Mouse (Mus musculus): ENCODE results near the gene Ralb.

DNA sequence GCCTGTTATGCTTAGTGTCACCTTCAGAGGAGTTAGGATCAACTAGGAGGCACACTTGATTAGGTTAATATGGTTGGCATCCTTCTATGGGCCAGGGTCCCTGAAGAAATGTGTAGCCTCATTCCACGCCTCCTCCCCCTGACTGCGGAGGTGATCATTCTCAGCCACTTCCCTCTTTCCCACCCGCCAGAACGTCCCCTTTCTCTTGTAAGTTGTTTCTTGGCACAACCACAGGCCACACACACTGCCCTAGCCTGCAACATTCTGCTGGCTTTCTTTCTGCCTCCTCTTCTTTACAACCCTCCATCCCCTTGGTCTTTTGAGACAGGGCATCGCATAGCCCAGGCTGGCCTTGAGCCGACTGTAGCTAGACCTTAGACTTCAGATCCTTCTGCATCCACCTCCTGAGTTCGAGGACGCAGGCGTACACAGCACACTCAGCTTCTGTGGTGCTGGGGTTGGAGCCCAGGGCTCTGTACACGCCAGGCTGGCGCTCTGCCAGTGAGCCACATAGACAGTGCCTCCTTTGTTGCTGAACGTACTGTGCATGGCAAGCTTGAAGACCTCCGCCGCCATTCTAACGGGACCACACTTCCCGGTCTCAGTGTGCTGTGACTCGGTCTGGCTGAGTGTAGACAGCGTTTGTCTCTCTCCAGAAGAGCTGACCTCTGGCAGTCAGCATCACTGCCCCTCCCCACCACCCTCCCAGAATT lies 28.7 kb upstream of the Ralb start:
- TF ChIP-seq POLR2A (IDR thresholded peaks at IDR 0.05; ENCODE audit: low read depth, low read length) (no peak), CTCF (IDR thresholded peaks at IDR 0.05; ENCODE audit: extremely low read depth, insufficient read depth, insufficient read length, insufficient replicate concordance) (no peak)
